Mouse (Mus musculus) hematopoietic stem cell, adult 5-6 weeks (primary cell): ENCODE data around the gene Cd83. TPM values are rescaled to one million over a fixed set of nuclear protein-coding genes. Genes with fewer than 3 reads are reported as not detected.

Experiments used
- ATAC-seq, 2 experiments: fragments of 125-278 bp in 1 of 2; replicated peaks in 1 of 2; 2 replicates each; pipeline ENCODE4 v1.8.0; 2016 to 2017; ENCODE audit warnings: inconsistent platforms in 2 of 2, mild to moderate bottlenecking in 2 of 2, moderate number of reproducible peaks in 2 of 2, low read depth in 1 of 2, moderate TSS enrichment in 1 of 2; ENCODE audit not compliant: low FRiP score in 2 of 2, poor library complexity in 2 of 2, severe bottlenecking in 2 of 2, insufficient read depth in 1 of 2, low TSS enrichment in 1 of 2
- total RNA-seq: library from RNA; stranded (forward); fragments of 172-1452, 232-1000 nt; gene quantifications from 2 replicates; pipeline ENCODE4 v1.2.3, GENCODE M21; 2017

Cd83 gene
- total RNA-seq: 1.6 and 2.7 TPM in 2 replicates

GRCm38 (mm10) chr13:43784725-43785711 is at the start of gene Cd83:
Cd83 (plus strand) TSS chr13:43784775.
- peak; percentile 48 to 49; a peak in 3 of 4 replicates for ATAC-seq

- ATAC-seq: peak; percentile 75 to 83
Observed at GRCm38 (mm10) chr13:43739598-43740275, 44.8 kb upstream of the Cd83 start.

- no peak for ATAC-seq
Observed at GRCm38 (mm10) chr13:43740276-43740608, 44.3 kb upstream of the Cd83 start.

GRCm38 (mm10) chr13:43742677-43743076 is 41.9 kb upstream of the Cd83 start:
- ATAC-seq: no peak

GRCm38 (mm10) chr13:43744259-43744658 is 40.3 kb upstream of the Cd83 start:
- ATAC-seq: no peak

- no peak for ATAC-seq
Observed at GRCm38 (mm10) chr13:43750301-43750700, 34.3 kb upstream of the Cd83 start.

GRCm38 (mm10) chr13:43750966-43751365 is 33.6 kb upstream of the Cd83 start:
- ATAC-seq: no peak

- ATAC-seq: no peak
Observed at GRCm38 (mm10) chr13:43752407-43752806, 32.2 kb upstream of the Cd83 start.

GRCm38 (mm10) chr13:43753652-43754051 is 30.9 kb upstream of the Cd83 start:
- ATAC-seq: no peak

GRCm38 (mm10) chr13:43754455-43755128 is 30.0 kb upstream of the Cd83 start:
- ATAC-seq: no peak

- no peak for ATAC-seq
Observed at GRCm38 (mm10) chr13:43755573-43755972, 29.0 kb upstream of the Cd83 start.

GRCm38 (mm10) chr13:43761156-43761855 is 23.3 kb upstream of the Cd83 start:
- ATAC-seq: no peak

GRCm38 (mm10) chr13:43762901-43763300 is 21.7 kb upstream of the Cd83 start:
- ATAC-seq: no peak

GRCm38 (mm10) chr13:43763301-43763994 is 21.1 kb upstream of the Cd83 start:
- no peak for ATAC-seq

- ATAC-seq: no peak
Observed at GRCm38 (mm10) chr13:43763995-43764579, 20.5 kb upstream of the Cd83 start.

- ATAC-seq: peak; percentile 76 to 91
Observed at GRCm38 (mm10) chr13:43765293-43765814, 19.2 kb upstream of the Cd83 start.
